Mouse (Mus musculus) central nervous system, embryonic 18 days (tissue): ENCODE measurements around the gene Dpf2. TPM values are rescaled to one million over a fixed set of nuclear protein-coding genes. Genes with fewer than 3 reads are reported as not detected.

Experiments
- polyA plus RNA-seq: library from polyadenylated mRNA; depleted of rRNA; stranded (reverse); fragments of >200 nt; gene quantifications from 2 replicates; pipeline ENCODE4 v1.2.3, GENCODE M21; 2012; rRNA removed

Dpf2 gene
- polyA plus RNA-seq = 147 and 151 TPM in 2 replicates

GRCm38 (mm10) chr19:5913007-5913719 lies at the start of gene Dpf2:
Gene Dpf2, minus strand, starts transcription at chr19:5913010.

GRCm38 (mm10) chr19:5924713-5925093 lies 11.9 kb upstream of the Dpf2 start, which contains the start of gene Cdc42ep2:
Gene Cdc42ep2, minus strand, starts transcription at chr19:5924816.

DNA sequence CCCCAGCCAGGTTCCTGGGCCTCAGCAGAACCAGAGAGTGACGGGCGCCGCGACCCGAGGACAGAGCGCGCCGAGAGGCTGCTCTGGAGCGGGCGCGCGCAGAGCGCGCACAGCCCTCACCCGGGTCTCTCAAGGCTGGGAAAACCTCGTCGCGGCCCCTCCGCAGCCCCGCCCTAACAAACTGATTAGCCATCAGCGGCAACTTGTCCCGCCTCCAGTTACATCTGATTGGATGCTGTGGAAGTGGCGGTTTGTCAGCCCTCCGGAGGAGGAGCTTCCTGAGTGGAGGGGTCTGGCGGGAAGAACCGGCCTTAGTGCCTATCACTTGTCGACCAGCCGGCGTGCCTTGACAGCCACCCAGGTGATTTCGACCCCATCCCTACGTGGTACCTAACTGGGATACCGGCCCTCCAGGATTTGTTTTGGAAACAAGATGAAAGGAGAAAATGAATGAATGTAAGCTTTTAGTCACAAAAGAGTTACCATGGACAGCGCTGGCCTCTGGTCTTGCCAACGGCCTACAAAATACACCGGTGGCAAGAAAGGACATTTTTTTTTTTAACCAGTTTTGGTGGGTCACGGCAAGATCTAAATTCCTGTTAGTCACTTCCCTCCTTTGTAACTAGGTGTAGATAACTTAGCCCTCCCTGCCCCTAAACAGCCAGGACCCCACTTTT lies 18.7 kb downstream of the Dpf2 start, which contains the start of gene Tigd3:
TSS of gene Tigd3 (minus strand) at position 148 of the 677 bp plus-strand sequence.

GRCm38 (mm10) chr19:5877618-5878361 lies 35.0 kb downstream of the Dpf2 start, which contains the start of gene Slc25a45:
Gene Slc25a45, plus strand, starts transcription at chr19:5877808.

GRCm38 (mm10) chr19:5874969-5875480 lies 37.8 kb downstream of the Dpf2 start, which contains the start of gene Frmd8:
Gene Frmd8, minus strand, starts transcription at chr19:5875274.

Other genes with a start within 250 kb of the Dpf2 start
- gene Sipa1, start 249.3 kb downstream of the Dpf2 start, polyA plus RNA-seq = 26.9 and 30.9 TPM in 2 replicates
- gene Map3k11, start 224.3 kb downstream of the Dpf2 start, polyA plus RNA-seq = 14.0 and 14.2 TPM in 2 replicates
- gene Pcnx3, start 224.1 kb downstream of the Dpf2 start, polyA plus RNA-seq = 65.0 and 76.6 TPM in 2 replicates
- gene Kcnk7, start 208.6 kb downstream of the Dpf2 start, polyA plus RNA-seq = 0.09 TPM in 1 of 2 replicates, not detected in the other
- gene Ehbp1l1, start 186.7 kb downstream of the Dpf2 start, polyA plus RNA-seq = 34.9 and 37.4 TPM in 2 replicates
- gene Fam89b, start 183.4 kb downstream of the Dpf2 start, polyA plus RNA-seq = 177 and 188 TPM in 2 replicates
- gene Ltbp3, start 172.1 kb downstream of the Dpf2 start, polyA plus RNA-seq = 33.3 and 45.8 TPM in 2 replicates
- 134 and 139 TPM in 2 replicates for gene Scyl1, start 141.6 kb downstream of the Dpf2 start, polyA plus RNA-seq
- gene Frmd8, start 37.7 kb downstream of the Dpf2 start, polyA plus RNA-seq = 11.8 and 12.2 TPM in 2 replicates
- 3.2 TPM in 2 replicates for gene Slc25a45, start 35.2 kb downstream of the Dpf2 start, polyA plus RNA-seq
- gene Tigd3, start 18.9 kb downstream of the Dpf2 start, polyA plus RNA-seq = 12.6 and 14.4 TPM in 2 replicates
- gene Cdc42ep2, start 11.8 kb upstream of the Dpf2 start, polyA plus RNA-seq = 17.8 and 18.1 TPM in 2 replicates
- gene Pola2, start 51.2 kb upstream of the Dpf2 start, polyA plus RNA-seq = 27.5 and 30.6 TPM in 2 replicates
- gene Slc22a20, start 73.1 kb upstream of the Dpf2 start, polyA plus RNA-seq = not detected in 2 replicates
- 8.7 and 8.9 TPM in 2 replicates for gene Capn1, start 102.9 kb upstream of the Dpf2 start, polyA plus RNA-seq
- gene Syvn1, start 133.6 kb upstream of the Dpf2 start, polyA plus RNA-seq = 19.9 and 20.2 TPM in 2 replicates
- 44.9 and 46.3 TPM in 2 replicates for gene Mrpl49, start 144.8 kb upstream of the Dpf2 start, polyA plus RNA-seq
- 1,265 and 1,281 TPM in 2 replicates for gene Fau, start 144.8 kb upstream of the Dpf2 start, polyA plus RNA-seq
- gene Znhit2, start 148.2 kb upstream of the Dpf2 start, polyA plus RNA-seq = 31.8 and 33.0 TPM in 2 replicates
- 99.6 and 104 TPM in 2 replicates for gene Tm7sf2, start 155.4 kb upstream of the Dpf2 start, polyA plus RNA-seq
- 87.7 and 91.1 TPM in 2 replicates for gene Vps51, start 164.2 kb upstream of the Dpf2 start, polyA plus RNA-seq
- 0.17 TPM in 1 of 2 replicates, not detected in the other for gene Tmem262, start 167.0 kb upstream of the Dpf2 start, polyA plus RNA-seq
- 1.5 and 1.6 TPM in 2 replicates for gene Gm28374, start 169.2 kb upstream of the Dpf2 start, polyA plus RNA-seq
- 86.3 and 98.7 TPM in 2 replicates for gene Zfpl1, start 171.9 kb upstream of the Dpf2 start, polyA plus RNA-seq
- 4.4 and 4.7 TPM in 2 replicates for gene Cdca5, start 172.0 kb upstream of the Dpf2 start, polyA plus RNA-seq
- gene AC131692.1, start 181.4 kb upstream of the Dpf2 start, polyA plus RNA-seq = 0.09 and 0.18 TPM in 2 replicates
- 0.59 and 0.63 TPM in 2 replicates for gene Naaladl1, start 192.8 kb upstream of the Dpf2 start, polyA plus RNA-seq
- 51.8 and 53.5 TPM in 2 replicates for gene Sac3d1, start 205.6 kb upstream of the Dpf2 start, polyA plus RNA-seq
- 55.8 and 56.8 TPM in 2 replicates for gene Snx15, start 215.3 kb upstream of the Dpf2 start, polyA plus RNA-seq
- gene Batf2, start 228.0 kb upstream of the Dpf2 start, polyA plus RNA-seq = 0.15 TPM in 1 of 2 replicates, not detected in the other
- gene Arl2, start 228.5 kb upstream of the Dpf2 start, polyA plus RNA-seq = 107 and 108 TPM in 2 replicates